Mouse (Mus musculus) heart, postnatal 0 days (tissue): ENCODE results near the gene Olfr147.

Experiments
- CTCF ChIP-seq: IDR thresholded peaks from 2 replicates; pipeline ENCODE4 v1.5.1; 2016; ENCODE audit warnings: antibody characterized with exemption, control low read depth, low read depth
- EP300 ChIP-seq: IDR thresholded peaks from 2 replicates; pipeline ENCODE4 v1.6.1; 2016; ENCODE audit warnings: antibody characterized with exemption, low read depth

DNA sequence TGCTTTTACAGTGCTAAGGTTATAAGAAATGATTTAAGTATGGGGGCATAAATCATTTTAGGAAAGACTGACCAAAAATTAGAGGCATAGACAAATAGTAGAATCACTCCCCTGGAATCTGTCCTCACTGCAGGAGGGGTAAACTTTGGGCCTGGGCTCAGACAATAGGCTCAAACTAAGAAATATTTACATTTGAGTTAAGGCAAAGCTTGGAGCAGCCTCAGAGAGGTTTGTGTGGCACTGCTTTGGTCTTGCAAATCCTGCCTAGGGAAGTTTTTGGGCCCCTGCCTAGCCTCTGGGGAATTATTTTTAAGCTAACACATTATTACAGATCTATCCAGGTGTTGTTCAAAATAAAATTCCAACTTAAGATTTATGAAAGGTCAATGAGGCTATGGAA is 22.3 kb downstream of the Olfr147 start:
- no peak for TF ChIP-seq CTCF
- TF ChIP-seq EP300 = no peak
